Mouse (Mus musculus) neural tube, embryonic 13.5 days (tissue): ENCODE results near the gene Syt7. TPM values are rescaled to one million over a fixed set of nuclear protein-coding genes. Genes with fewer than 3 reads are reported as not detected.

Experiments
- ATAC-seq: fragments of 200-750 bp; cut with Nextera tagmentation; 2 replicates; pipeline ENCODE4 v1.8.0; 2017; ENCODE audit warnings: low read depth, mild to moderate bottlenecking, moderate TSS enrichment, moderate library complexity
- H3K27ac ChIP-seq: fragments of 300-500 bp; sonication (generic); replicated peaks from 2 replicates; pipeline ENCODE4 v1.5.1; 2015; ENCODE audit warnings: moderate library complexity, mild to moderate bottlenecking, inconsistent platforms
- H3K27me3 ChIP-seq: fragments of 300-500 bp; sonication (generic); 2 replicates; pipeline ENCODE4 v1.6.1; 2015; ENCODE audit warnings: mild to moderate bottlenecking, inconsistent platforms
- H3K36me3 ChIP-seq: fragments of 300-500 bp; sonication (generic); 2 replicates; pipeline ENCODE4 v1.6.1; 2015; ENCODE audit warnings: mild to moderate bottlenecking, inconsistent platforms
- H3K4me1 ChIP-seq: fragments of 300-500 bp; sonication (generic); replicated peaks from 2 replicates; pipeline ENCODE4 v1.6.1; 2015; ENCODE audit warnings: inconsistent platforms
- H3K4me2 ChIP-seq: fragments of 300-500 bp; sonication (generic); 2 replicates; pipeline ENCODE4 v1.6.1; 2015; ENCODE audit warnings: inconsistent platforms, mild to moderate bottlenecking, moderate library complexity
- H3K4me3 ChIP-seq: fragments of 300-500 bp; sonication (generic); 2 replicates; pipeline ENCODE4 v1.5.1; 2015; ENCODE audit warnings: mild to moderate bottlenecking, inconsistent platforms
- H3K9ac ChIP-seq: fragments of 300-500 bp; sonication (generic); 2 replicates; pipeline ENCODE4 v1.6.1; 2015; ENCODE audit warnings: moderate library complexity, mild to moderate bottlenecking, inconsistent platforms
- H3K9me3 ChIP-seq: fragments of 300-500 bp; sonication (generic); 2 replicates; pipeline ENCODE4 v1.6.1; 2016; ENCODE audit warnings: inconsistent platforms
- WGBS: fragments of 180-500 bp; shearing (Covaris S2); methylation state at CpG from one replicate; pipeline ENCODE4 v1.1.7; 2015; 5-methylcytosine and 5-hydroxymethylcytosine counted together
- polyA plus RNA-seq: library from polyadenylated mRNA; unstranded; fragments of >200 nt; fragmentation: Nextera tagmentation; extraction: Ambion mirVana; gene quantifications from 2 replicates; pipeline ENCODE4 v1.2.1, GENCODE M21; 2015

Gene Syt7
- polyA plus RNA-seq, 1 experiment from 2014 or later = 10.7 TPM

DNA sequence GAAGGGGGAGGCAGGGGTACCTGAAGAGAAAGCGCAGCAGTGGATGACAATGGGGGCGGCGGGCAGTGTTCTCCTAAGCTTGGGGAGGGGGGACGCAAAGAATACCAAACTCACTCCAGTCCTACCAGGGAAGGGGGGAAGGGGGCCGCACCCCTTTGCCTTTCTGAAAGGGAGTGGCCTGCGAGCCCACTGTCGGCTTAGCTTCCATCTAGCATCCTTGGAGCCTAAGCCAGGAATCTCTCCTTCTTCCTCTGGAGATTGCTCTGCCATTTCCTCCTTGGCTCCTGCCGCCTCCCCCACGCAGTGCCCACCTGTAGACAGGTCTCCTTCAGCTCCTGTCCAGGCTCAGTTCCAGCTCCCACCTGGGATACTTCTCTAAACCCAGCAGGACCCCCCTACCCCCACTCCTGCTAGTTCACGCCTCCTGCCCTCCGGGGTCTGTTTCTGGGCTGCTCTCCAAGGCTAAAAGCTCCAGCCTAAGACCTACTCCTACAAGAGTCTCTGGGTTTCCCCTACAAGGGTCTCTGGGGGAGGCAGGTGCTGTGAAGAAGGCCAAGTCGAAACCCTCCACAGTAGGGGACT is 1.3 kb downstream of the Syt7 start:
- H3K27ac ChIP-seq = 0 out of 2 replicates have a peak overlapping the region, but pooled peaks have one; percentile 71
- WGBS = 20% methylated on average over 12 of the region's 12 CpGs
- H3K4me1 ChIP-seq = peaks cover 51% of the 10 kb centered on the region
- H3K9me3 ChIP-seq = no peaks in the 10 kb centered on the region
- peak overlapping the region; percentile 71 for H3K4me2 ChIP-seq
- H3K9ac ChIP-seq = peak overlapping the region; percentile 87
- peaks cover 34% of the 10 kb centered on the region for H3K27me3 ChIP-seq
- no peak for ATAC-seq
- H3K4me3 ChIP-seq = peak overlapping the region; percentile 72
- no peaks in the 10 kb centered on the region for H3K36me3 ChIP-seq

DNA sequence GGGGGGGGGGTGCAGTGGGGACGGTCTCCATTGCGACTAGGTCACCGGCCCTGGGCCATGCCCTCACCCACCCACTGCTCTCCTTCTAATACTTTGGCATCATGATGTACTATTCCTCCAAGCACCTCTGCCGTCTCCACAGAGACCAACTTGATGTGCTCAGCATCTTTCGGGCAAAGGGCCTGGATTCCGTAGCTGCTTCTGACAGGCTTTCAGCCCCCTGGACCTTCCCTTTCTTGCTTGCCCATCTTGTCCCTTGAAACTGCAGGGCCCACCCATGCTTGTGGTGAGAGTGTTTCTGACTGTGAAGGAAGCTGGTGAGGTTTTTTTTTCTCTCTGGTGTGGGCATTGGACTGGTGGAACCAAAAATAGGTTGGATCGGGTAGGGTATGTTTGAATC is 2.1 kb downstream of the Syt7 start:
- peaks cover 34% of the 10 kb centered on the region for H3K27me3 ChIP-seq
- H3K4me2 ChIP-seq = peak overlapping the region; percentile 71
- H3K9me3 ChIP-seq = no peaks in the 10 kb centered on the region
- H3K4me1 ChIP-seq = peaks cover 51% of the 10 kb centered on the region
- no peak overlapping the region for H3K4me3 ChIP-seq
- 0 out of 2 replicates have a peak overlapping the region, but pooled peaks have one; percentile 26 for H3K9ac ChIP-seq
- H3K36me3 ChIP-seq = no peaks in the 10 kb centered on the region
- no peak for ATAC-seq
- no peak overlapping the region for H3K27ac ChIP-seq
- WGBS = 77% methylated on average over 7 of the region's 7 CpGs

DNA sequence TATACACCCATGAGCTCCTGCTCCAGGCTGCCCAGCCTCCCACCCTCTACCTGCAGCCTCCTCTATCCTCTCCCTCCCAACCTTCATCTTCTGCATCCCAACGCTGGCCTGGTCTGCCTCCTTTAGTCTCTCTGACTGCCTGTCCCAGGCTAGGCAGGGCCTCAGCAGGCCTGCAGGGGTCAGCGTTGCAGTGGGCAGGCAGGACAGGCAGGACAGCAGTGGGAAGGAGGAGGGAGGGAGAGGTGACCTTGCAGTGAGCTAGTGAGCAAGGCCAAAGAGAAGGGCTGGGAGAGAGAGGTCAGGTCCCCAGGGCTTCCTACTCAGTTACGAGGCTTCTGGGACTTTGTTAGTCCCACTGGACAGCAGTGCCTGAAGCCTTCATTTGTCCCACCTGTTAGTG is 3.1 kb downstream of the Syt7 start:
- no peaks in the 10 kb centered on the region for H3K36me3 ChIP-seq
- no peak overlapping the region for H3K9ac ChIP-seq
- ATAC-seq = no peak
- H3K4me3 ChIP-seq = no peak overlapping the region
- H3K4me1 ChIP-seq = peaks cover 51% of the 10 kb centered on the region
- no peaks in the 10 kb centered on the region for H3K9me3 ChIP-seq
- H3K27ac ChIP-seq = no peak overlapping the region
- no peak overlapping the region for H3K4me2 ChIP-seq
- 38% methylated on average over 3 of the region's 3 CpGs for WGBS
- H3K27me3 ChIP-seq = peaks cover 33% of the 10 kb centered on the region

DNA sequence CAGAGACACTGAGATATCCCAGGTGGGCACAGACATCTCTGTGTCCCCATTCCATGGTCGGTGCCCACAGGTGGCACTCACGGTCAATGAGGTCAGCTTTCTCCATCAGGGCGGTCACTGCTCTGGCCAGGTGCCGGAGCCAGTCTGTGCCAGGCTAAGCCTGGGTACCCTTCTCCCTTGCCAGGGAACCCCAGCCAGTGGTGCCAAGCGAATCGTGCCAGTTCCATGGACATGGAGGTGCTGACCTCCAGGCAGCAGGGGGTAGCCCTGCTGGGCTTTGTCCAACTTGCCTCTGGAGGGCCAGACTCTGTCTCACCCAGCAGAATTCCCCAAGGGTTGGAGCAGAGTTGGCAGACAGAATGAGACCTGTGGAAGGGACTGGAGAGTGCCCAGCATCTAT is 4.6 kb downstream of the Syt7 start:
- no peak overlapping the region for H3K27ac ChIP-seq
- no peak overlapping the region for H3K4me3 ChIP-seq
- H3K4me1 ChIP-seq = peaks cover 57% of the 10 kb centered on the region
- 96% methylated on average over 6 of the region's 6 CpGs for WGBS
- no peaks in the 10 kb centered on the region for H3K36me3 ChIP-seq
- peaks cover 22% of the 10 kb centered on the region for H3K27me3 ChIP-seq
- H3K9me3 ChIP-seq = no peaks in the 10 kb centered on the region
- H3K9ac ChIP-seq = 0 out of 2 replicates have a peak overlapping the region, but pooled peaks have one; percentile 9
- no peak for ATAC-seq
- 0 out of 2 replicates have a peak overlapping the region, but pooled peaks have one; percentile 11 for H3K4me2 ChIP-seq

DNA sequence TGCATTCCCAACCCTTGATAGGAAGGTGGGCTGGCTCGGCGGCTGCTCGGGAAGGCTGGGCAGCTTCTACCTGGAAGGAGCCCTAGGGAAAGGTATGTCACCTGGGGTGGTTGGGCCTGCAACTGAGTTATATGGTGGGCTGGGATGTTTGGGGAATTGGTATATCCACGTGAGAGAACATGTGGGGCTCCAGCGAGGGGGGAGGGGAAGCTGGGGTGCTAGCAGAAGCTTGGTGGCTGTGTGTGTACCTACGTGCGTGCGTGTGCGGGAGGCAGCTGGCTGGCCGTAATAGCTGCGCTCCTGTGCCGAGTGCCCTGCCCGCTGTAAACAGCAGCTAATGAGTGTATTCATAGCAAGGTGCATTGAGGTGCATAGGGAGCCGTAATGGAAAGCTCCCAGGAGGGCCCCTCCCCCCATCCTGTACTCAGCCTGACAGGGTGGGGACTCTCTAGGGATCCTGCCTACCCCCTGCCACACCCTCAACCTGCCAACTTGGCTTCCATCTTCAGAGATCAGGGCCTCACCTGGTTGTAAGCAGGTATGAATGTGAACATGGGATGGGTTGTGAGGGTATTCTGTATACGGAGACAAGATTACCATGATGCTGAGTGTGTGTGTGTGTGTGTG is 5.1 kb downstream of the Syt7 start:
- Histone ChIP-seq H3K4me3 (no peak overlapping the region), H3K4me2 (peak overlapping the region; percentile 11; the same call in 1 of the 2 replicates), H3K27ac (no peak overlapping the region), H3K4me1 (peaks cover 57% of the 10 kb centered on the region), H3K9me3 (no peaks in the 10 kb centered on the region), H3K27me3 (peaks cover 22% of the 10 kb centered on the region), H3K9ac (0 out of 2 replicates have a peak overlapping the region, but pooled peaks have one; percentile 9), H3K36me3 (no peaks in the 10 kb centered on the region)
- 58% methylated on average over 15 of the region's 15 CpGs for WGBS
- ATAC-seq = no peak

DNA sequence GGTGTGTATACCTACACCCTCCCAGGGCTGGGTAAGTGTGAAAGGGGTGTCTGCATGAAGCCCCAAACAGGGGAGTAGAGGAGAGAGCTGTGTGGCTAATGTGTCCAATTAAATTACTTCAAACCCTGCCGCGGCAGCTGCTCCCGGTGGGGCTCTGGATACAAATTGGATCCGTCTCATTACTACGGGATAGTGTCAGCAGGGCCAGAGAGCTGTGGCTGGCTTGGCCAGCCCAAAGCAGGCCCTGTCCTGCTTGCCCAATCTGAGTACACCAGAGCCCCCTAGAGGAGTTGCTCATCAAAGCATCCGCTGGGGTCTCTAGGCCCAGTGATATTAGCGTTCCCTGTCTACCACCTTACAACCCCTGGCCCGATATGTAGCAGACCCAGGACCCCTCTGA is 6.3 kb downstream of the Syt7 start:
- no peak overlapping the region for H3K4me3 ChIP-seq
- WGBS = 19% methylated on average over 8 of the region's 8 CpGs
- ATAC-seq = peak; percentile 48
- H3K27me3 ChIP-seq = peaks cover 15% of the 10 kb centered on the region
- no peak overlapping the region for H3K4me2 ChIP-seq
- peaks cover 48% of the 10 kb centered on the region for H3K4me1 ChIP-seq
- H3K9ac ChIP-seq = no peak overlapping the region
- H3K27ac ChIP-seq = peak overlapping the region; percentile 35
- H3K9me3 ChIP-seq = no peaks in the 10 kb centered on the region
- H3K36me3 ChIP-seq = no peaks in the 10 kb centered on the region

DNA sequence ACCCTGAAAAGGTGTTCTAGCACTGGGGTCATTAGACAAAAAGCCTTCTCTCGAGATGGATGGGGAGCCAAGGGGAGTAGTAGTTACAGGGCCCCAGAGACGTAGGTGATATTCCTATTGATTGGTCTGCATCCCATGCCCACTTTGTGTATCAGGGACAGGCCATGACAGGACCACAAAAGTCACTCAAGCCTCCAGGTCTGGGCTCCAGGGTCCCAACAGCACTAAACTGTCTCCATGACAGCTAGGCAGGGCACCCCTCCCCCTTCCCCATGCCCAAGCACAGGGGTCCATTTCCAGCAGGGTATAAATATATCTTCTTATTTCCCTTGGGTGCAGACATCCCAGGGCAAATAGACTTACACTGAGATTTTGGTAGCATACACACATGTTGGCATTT is 8.1 kb downstream of the Syt7 start:
- 76% methylated on average over 2 of the region's 2 CpGs for WGBS

DNA sequence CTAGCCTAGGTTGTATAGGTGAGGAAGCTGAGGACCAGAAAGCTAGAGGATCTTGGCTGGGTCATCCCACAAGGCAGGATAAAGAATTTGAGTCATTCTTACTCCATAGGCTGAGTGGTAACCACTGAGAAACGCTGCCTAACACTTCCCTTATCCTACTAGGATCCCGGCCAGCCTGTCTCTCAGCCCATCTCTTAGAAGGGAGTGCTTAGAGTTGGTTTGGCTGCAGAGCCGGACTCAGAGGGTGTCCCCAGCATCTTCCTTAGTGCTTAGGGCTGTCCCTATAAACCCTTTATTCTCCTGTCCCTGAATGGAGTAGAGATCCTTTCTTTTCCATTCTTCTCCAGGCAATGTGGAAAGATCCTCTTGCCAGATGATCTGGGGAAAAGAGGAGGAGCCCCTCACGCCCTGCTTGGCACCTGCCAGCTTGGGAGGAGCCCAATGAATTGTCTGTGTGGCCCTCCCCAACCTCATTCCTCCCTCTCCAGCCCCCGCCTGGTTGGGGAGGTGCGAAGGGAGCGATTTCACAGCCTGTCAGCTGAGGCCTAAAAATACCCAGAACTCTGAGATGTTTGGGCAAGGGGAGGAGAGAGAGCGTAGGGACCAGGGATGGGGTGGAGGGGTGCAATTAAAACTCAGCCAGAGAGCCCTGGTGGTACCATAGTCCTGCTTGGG is 8.7 kb downstream of the Syt7 start:
- 48% methylated on average over 8 of the region's 8 CpGs for WGBS

More for the DNA sequence above, 8.1 kb downstream of the Syt7 start:
- ATAC-seq = no peak
- H3K9ac ChIP-seq = no peak overlapping the region
- H3K4me2 ChIP-seq = no peak overlapping the region
- peaks cover 45% of the 10 kb centered on the region for H3K4me1 ChIP-seq
- H3K4me3 ChIP-seq = no peak overlapping the region
- H3K27ac ChIP-seq = no peak overlapping the region
- H3K9me3 ChIP-seq = no peaks in the 10 kb centered on the region
- no peaks in the 10 kb centered on the region for H3K36me3 ChIP-seq
- no peaks in the 10 kb centered on the region for H3K27me3 ChIP-seq

DNA sequence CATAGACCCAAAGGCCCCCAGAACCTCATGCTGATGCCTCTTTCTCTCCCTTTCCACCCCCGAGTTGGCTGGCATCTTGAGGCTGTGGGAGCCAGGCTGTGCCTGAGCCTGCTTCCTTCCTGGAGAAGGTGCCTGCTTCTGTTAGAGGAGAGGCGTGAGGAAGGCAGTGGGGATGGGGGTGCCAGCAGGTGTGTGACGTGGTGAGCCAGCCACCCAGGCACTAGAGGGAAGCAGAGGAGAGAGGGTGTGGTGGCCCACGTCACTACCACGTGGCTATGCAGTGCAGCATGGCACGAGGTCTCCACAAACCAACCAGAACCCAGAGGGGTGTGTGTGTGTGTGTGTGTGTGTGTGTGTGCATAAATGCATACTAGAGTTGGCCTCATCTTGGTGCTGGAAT is 9.4 kb downstream of the Syt7 start:
- Histone ChIP-seq H3K4me2 (no peak overlapping the region), H3K27ac (no peak overlapping the region), H3K36me3 (no peaks in the 10 kb centered on the region), H3K9me3 (no peaks in the 10 kb centered on the region), H3K27me3 (no peaks in the 10 kb centered on the region), H3K4me3 (no peak overlapping the region), H3K4me1 (peaks cover 38% of the 10 kb centered on the region), H3K9ac (no peak overlapping the region)
- 68% methylated on average over 6 of the region's 6 CpGs for WGBS
- ATAC-seq = no peak

More for the DNA sequence above, 8.7 kb downstream of the Syt7 start:
- H3K4me2 ChIP-seq = no peak overlapping the region
- no peak overlapping the region for H3K4me3 ChIP-seq
- H3K4me1 ChIP-seq = peaks cover 44% of the 10 kb centered on the region
- no peak for ATAC-seq
- H3K9ac ChIP-seq = no peak overlapping the region
- no peaks in the 10 kb centered on the region for H3K36me3 ChIP-seq
- no peaks in the 10 kb centered on the region for H3K9me3 ChIP-seq
- no peak overlapping the region for H3K27ac ChIP-seq
- no peaks in the 10 kb centered on the region for H3K27me3 ChIP-seq

DNA sequence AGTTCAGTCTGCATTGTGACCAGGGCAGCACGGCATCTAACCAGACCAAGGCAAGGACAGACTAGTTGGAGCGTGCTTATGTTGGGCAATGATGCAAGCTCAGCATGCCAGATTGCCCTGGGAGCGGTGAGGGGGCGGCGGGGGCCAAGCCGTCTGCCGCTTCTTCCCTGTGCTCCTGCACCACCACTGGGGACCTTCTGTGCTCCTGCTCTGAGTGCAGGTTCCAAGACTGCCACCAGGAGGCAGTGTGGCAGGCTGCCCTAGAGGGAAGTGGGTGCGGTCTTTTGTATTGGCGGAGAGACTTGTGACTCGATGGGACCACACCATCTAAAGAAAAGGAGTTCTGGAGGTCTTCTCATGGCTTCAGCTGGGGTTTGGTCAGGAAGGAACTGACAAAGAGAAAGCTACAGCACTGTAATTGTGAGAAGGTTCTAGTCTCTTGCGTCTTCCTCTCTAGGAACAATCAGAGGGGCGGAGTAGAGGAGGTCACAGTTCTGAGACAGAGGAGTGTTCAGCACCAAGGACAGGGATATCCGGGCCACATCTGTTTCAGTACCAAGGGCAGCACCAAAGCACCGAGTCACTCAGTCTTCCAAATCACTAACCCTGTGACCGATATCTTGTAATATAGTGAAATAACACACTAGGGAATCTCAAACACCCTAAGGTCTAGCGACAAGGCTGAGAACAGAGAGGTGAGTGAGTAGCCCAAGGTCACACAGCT is 14.0 kb downstream of the Syt7 start:
- H3K4me2 ChIP-seq = no peak overlapping the region
- no peak overlapping the region for H3K27ac ChIP-seq
- no peaks in the 10 kb centered on the region for H3K27me3 ChIP-seq
- peaks cover 27% of the 10 kb centered on the region for H3K4me1 ChIP-seq
- no peaks in the 10 kb centered on the region for H3K36me3 ChIP-seq
- no peaks in the 10 kb centered on the region for H3K9me3 ChIP-seq
- no peak overlapping the region for H3K9ac ChIP-seq
- no peak for ATAC-seq
- H3K4me3 ChIP-seq = no peak overlapping the region
- WGBS = 28% methylated on average over 16 of the region's 16 CpGs

DNA sequence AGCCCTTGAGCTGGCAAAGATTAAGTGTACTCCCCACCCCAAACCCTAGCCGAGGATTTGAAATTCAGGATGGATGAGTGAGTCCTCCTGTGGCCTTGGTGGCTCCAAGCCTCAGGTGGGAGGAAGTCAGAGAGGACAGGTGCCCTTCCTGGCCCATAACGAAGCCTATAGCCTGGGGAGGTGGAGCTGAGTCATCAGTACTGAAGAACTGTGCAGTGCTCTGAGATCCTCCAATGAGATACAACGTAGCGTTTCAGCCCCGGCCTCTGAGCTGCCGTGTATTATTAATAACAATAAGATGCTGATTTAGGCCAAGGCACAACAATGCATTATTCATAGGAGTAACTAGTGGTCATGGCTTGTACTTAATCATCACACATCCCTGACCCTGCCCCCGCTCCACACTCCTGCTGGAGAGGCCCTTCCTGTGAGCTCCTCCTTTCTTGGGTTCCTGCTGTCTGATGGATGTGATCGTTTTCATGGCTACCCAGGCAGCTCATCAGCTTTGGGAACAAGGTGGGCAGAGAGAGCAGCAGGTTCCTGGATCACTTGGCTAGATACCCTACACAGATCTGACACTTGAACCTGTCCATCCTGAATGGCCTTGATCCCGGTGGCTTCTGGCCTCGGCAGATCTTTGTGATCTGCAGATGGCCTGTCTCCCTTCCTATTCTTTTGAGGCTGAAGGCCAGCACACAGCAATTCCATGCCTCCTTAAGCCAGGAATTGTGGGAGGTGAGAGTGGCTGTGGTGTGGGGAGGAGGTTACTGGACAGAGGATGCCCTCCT is 14.9 kb downstream of the Syt7 start:
- Histone ChIP-seq H3K4me1 (peaks cover 33% of the 10 kb centered on the region), H3K4me3 (no peak overlapping the region), H3K4me2 (no peak overlapping the region), H3K9ac (peak overlapping the region; percentile 27; the same call in 1 of the 2 replicates), H3K36me3 (no peaks in the 10 kb centered on the region), H3K27me3 (no peaks in the 10 kb centered on the region), H3K9me3 (no peaks in the 10 kb centered on the region), H3K27ac (no peak overlapping the region; the same call in 1 of the 2 replicates)
- ATAC-seq = peak; percentile 42; the same call in 1 of the 2 replicates
- 64% methylated on average over 10 of the region's 10 CpGs for WGBS
